Mouse (Mus musculus) hindbrain, embryonic 14.5 days (tissue): ENCODE measurements at regions not wholly inside any gene's neighbourhood (a gene's known extent, or its start where the extent isn't known, plus 50 kb on each side); places are given as distances from the start of the nearest gene placed in this dataset.

ENCODE experiments used
- ATAC-seq: fragments of 200-750 bp; cut with Nextera tagmentation; 2 replicates; pipeline ENCODE4 v1.8.0; 2017; ENCODE audit warnings: moderate number of reproducible peaks, mild to moderate bottlenecking, moderate TSS enrichment, moderate library complexity; ENCODE audit not compliant: low FRiP score
- DNase-seq: peaks from one replicate; pipeline ENCODE4 v3.0.0-alpha.2; 2015; ENCODE audit warnings: low spot score
- H3K27ac ChIP-seq: fragments of 300-500 bp; sonication (generic); 2 replicates; pipeline ENCODE4 v1.5.1; 2014; ENCODE audit warnings: mild to moderate bottlenecking, moderate library complexity
- H3K27me3 ChIP-seq: fragments of 300-500 bp; sonication (generic); 2 replicates; pipeline ENCODE4 v1.6.1; 2014; ENCODE audit warnings: mild to moderate bottlenecking, low read length, mixed read lengths; ENCODE audit not compliant: control insufficient read depth, insufficient read depth
- H3K36me3 ChIP-seq: fragments of 300-500 bp; sonication (generic); replicated peaks from 2 replicates; pipeline ENCODE4 v1.6.1; 2014; ENCODE audit not compliant: control insufficient read depth, insufficient read depth
- H3K4me1 ChIP-seq: fragments of 300-500 bp; sonication (generic); replicated peaks from 2 replicates; pipeline ENCODE4 v1.6.1; 2014; ENCODE audit warnings: antibody characterized with exemption, low read length, mixed read lengths; ENCODE audit not compliant: control insufficient read depth, insufficient read depth
- H3K4me2 ChIP-seq: fragments of 300-500 bp; sonication (generic); replicated peaks from 2 replicates; pipeline ENCODE4 v1.6.1; 2014; ENCODE audit warnings: mild to moderate bottlenecking, moderate library complexity
- H3K4me3 ChIP-seq: fragments of 300-500 bp; sonication (generic); replicated peaks from 2 replicates; pipeline ENCODE4 v1.5.1; 2014; ENCODE audit warnings: mild to moderate bottlenecking, low read length
- H3K9ac ChIP-seq: fragments of 300-500 bp; sonication (generic); 2 replicates; pipeline ENCODE4 v1.6.1; 2014
- H3K9me3 ChIP-seq: fragments of 300-500 bp; sonication (generic); 2 replicates; pipeline ENCODE4 v1.6.1; 2016; ENCODE audit warnings: low read length; ENCODE audit not compliant: control insufficient read depth
- WGBS: fragments of 180-500 bp; shearing (Covaris S2); extraction: QIAGEN DNeasy Blood & Tissue Kit; methylation state at CpG from one replicate; pipeline ENCODE4 v1.1.7; 2014; 5-methylcytosine and 5-hydroxymethylcytosine counted together

GRCm38 (mm10) chr5:64625421-64625820 lies 177.8 kb upstream of the Klf3 start:
- 83% methylated on average over 4 of the region's 4 CpGs for WGBS
- no peak overlapping the region for H3K4me2 ChIP-seq
- ATAC-seq, result no peak
- no peak overlapping the region for H3K9ac ChIP-seq
- H3K9me3 ChIP-seq, result no peaks in the 10 kb centered on the region
- H3K4me3 ChIP-seq, result no peak overlapping the region
- H3K27me3 ChIP-seq, result no peaks in the 10 kb centered on the region
- no peaks in the 10 kb centered on the region for H3K36me3 ChIP-seq
- DNase-seq, result no peak
- no peak overlapping the region for H3K27ac ChIP-seq
- H3K4me1 ChIP-seq, result no peaks in the 10 kb centered on the region

- Histone ChIP-seq H3K36me3 (no peaks in the 10 kb centered on the region), H3K4me2 (no peak overlapping the region), H3K4me1 (no peaks in the 10 kb centered on the region), H3K27ac (no peak overlapping the region), H3K27me3 (no peaks in the 10 kb centered on the region), H3K9ac (no peak overlapping the region), H3K9me3 (no peaks in the 10 kb centered on the region), H3K4me3 (no peak overlapping the region)
- DNase-seq, result no peak
- 58% methylated on average over 6 of the region's 6 CpGs for WGBS
- no peak for ATAC-seq
Measured at GRCm38 (mm10) chr5:64625841-64626298, 177.3 kb upstream of the Klf3 start.

GRCm38 (mm10) chr5:64626351-64626750 lies 176.8 kb upstream of the Klf3 start:
- no peak for ATAC-seq
- no peaks in the 10 kb centered on the region for H3K4me1 ChIP-seq
- H3K27ac ChIP-seq, result no peak overlapping the region
- H3K9me3 ChIP-seq, result no peaks in the 10 kb centered on the region
- H3K27me3 ChIP-seq, result no peaks in the 10 kb centered on the region
- H3K36me3 ChIP-seq, result no peaks in the 10 kb centered on the region
- 64% methylated on average over 9 of the region's 9 CpGs for WGBS
- H3K4me3 ChIP-seq, result no peak overlapping the region
- no peak for DNase-seq
- no peak overlapping the region for H3K9ac ChIP-seq
- H3K4me2 ChIP-seq, result no peak overlapping the region

GRCm38 (mm10) chr5:64630582-64630981 lies 172.6 kb upstream of the Klf3 start:
- H3K4me2 ChIP-seq, result no peak overlapping the region
- no peaks in the 10 kb centered on the region for H3K4me1 ChIP-seq
- no peak for DNase-seq
- ATAC-seq, result no peak
- no peak overlapping the region for H3K4me3 ChIP-seq
- H3K27ac ChIP-seq, result no peak overlapping the region
- WGBS, result 98% methylated on average over 2 of the region's 2 CpGs
- no peaks in the 10 kb centered on the region for H3K36me3 ChIP-seq
- no peak overlapping the region for H3K9ac ChIP-seq
- H3K27me3 ChIP-seq, result no peaks in the 10 kb centered on the region
- H3K9me3 ChIP-seq, result no peaks in the 10 kb centered on the region

GRCm38 (mm10) chr5:64632171-64632570 lies 171.0 kb upstream of the Klf3 start:
- ATAC-seq (no peak), DNase-seq (no peak)
- Histone ChIP-seq H3K27ac (no peak overlapping the region), H3K27me3 (no peaks in the 10 kb centered on the region), H3K4me3 (no peak overlapping the region), H3K36me3 (no peaks in the 10 kb centered on the region), H3K9me3 (no peaks in the 10 kb centered on the region), H3K4me2 (no peak overlapping the region), H3K9ac (no peak overlapping the region), H3K4me1 (no peaks in the 10 kb centered on the region)
- WGBS, result 90% methylated on average over 5 of the region's 5 CpGs

- H3K4me3 ChIP-seq, result no peak overlapping the region
- DNase-seq (no peak), ATAC-seq (no peak)
- no peaks in the 10 kb centered on the region for H3K36me3 ChIP-seq
- no peaks in the 10 kb centered on the region for H3K27me3 ChIP-seq
- 68% methylated on average over 8 of the region's 8 CpGs for WGBS
- no peaks in the 10 kb centered on the region for H3K9me3 ChIP-seq
- H3K4me2 ChIP-seq, result no peak overlapping the region
- H3K4me1 ChIP-seq, result no peaks in the 10 kb centered on the region
- H3K9ac ChIP-seq, result no peak overlapping the region
- no peak overlapping the region for H3K27ac ChIP-seq
Measured at GRCm38 (mm10) chr5:64634008-64634407, 169.2 kb upstream of the Klf3 start.

GRCm38 (mm10) chr5:64634721-64635120 lies 168.5 kb upstream of the Klf3 start:
- no peak overlapping the region for H3K9ac ChIP-seq
- no peak overlapping the region for H3K27ac ChIP-seq
- H3K4me2 ChIP-seq, result no peak overlapping the region
- H3K9me3 ChIP-seq, result no peaks in the 10 kb centered on the region
- no peaks in the 10 kb centered on the region for H3K36me3 ChIP-seq
- H3K4me3 ChIP-seq, result no peak overlapping the region
- no peak for DNase-seq
- H3K4me1 ChIP-seq, result no peaks in the 10 kb centered on the region
- H3K27me3 ChIP-seq, result no peaks in the 10 kb centered on the region
- 84% methylated on average over 4 of the region's 4 CpGs for WGBS
- ATAC-seq, result no peak

- Histone ChIP-seq H3K4me1 (no peaks in the 10 kb centered on the region), H3K27me3 (no peaks in the 10 kb centered on the region), H3K27ac (no peak overlapping the region), H3K36me3 (no peaks in the 10 kb centered on the region), H3K9ac (no peak overlapping the region), H3K9me3 (no peaks in the 10 kb centered on the region), H3K4me2 (no peak overlapping the region), H3K4me3 (no peak overlapping the region)
- no peak for ATAC-seq
- no peak for DNase-seq
- 89% methylated on average over 3 of the region's 3 CpGs for WGBS
Measured at GRCm38 (mm10) chr5:64636301-64636700, 166.9 kb upstream of the Klf3 start.

- Histone ChIP-seq H3K4me1 (peaks cover 9% of the 10 kb centered on the region), H3K9ac (no peak overlapping the region), H3K36me3 (no peaks in the 10 kb centered on the region), H3K27me3 (no peaks in the 10 kb centered on the region), H3K9me3 (no peaks in the 10 kb centered on the region), H3K27ac (no peak overlapping the region), H3K4me2 (no peak overlapping the region), H3K4me3 (no peak overlapping the region)
- whole genome bisulfite sequencing, result 97% methylated on average over 1 of the region's 1 CpGs
- ATAC-seq (no peak), DNase-seq (no peak)
Measured at GRCm38 (mm10) chr5:64643584-64643983, 159.6 kb upstream of the Klf3 start.

- Histone ChIP-seq H3K9ac (peak overlapping the region; percentile 41), H3K4me2 (peak overlapping the region; percentile 63), H3K9me3 (no peaks in the 10 kb centered on the region), H3K27me3 (no peaks in the 10 kb centered on the region), H3K4me3 (peak overlapping the region; percentile 29), H3K4me1 (peaks cover 9% of the 10 kb centered on the region), H3K27ac (peak overlapping the region; percentile 59), H3K36me3 (no peaks in the 10 kb centered on the region)
- DNase-seq (peak; percentile 51), ATAC-seq (peak; percentile 89)
- under 1% methylated on average over 18 of the region's 18 CpGs for WGBS
Measured at GRCm38 (mm10) chr5:64647417-64648125, 155.6 kb upstream of the Klf3 start.
